ENCODE assay signal across 8 mouse cellular contexts in genomic region chrX:142226542-142226941, GRCm38 (mm10). TPM values are rescaled to one million over a fixed set of nuclear protein-coding genes. Genes with fewer than 3 reads are reported as not detected.
DNase-seq lines count a peak whose midpoint lies in the region; ATAC-seq and TF ChIP-seq lines count a peak whose summit lies in the region.

Gene Nxt2 (plus strand): TSS chrX:142226770.

- intact Hi-C loops in left cerebral cortex, postnatal 10 days (cut with DNase I): no loop called here

- H3K27me3 ChIP-seq in erythroblast, embryonic 14.5 days (ENCODE audit: control insufficient read depth): no peaks in the 10 kb centered on the region
- H3K27me3 ChIP-seq in testis, adult 2 months (ENCODE audit: control insufficient read depth, insufficient read depth, low read length): no peaks in the 10 kb centered on the region

- DNase-seq in testis, postnatal 10 days (ENCODE audit: low spot score): no peak
- no peak for DNase-seq in left cerebral cortex, postnatal 10 days (ENCODE audit: extremely low spot score in 1 of 2, low spot score in 2 of 2)
- no peak for DNase-seq in cerebellum, postnatal 4 days (ENCODE audit: low spot score in 2 of 2)
- DNase-seq in thymus, postnatal 25 days: no peak

- H3K9me3 ChIP-seq in erythroblast, embryonic 14.5 days (ENCODE audit: control insufficient read depth, low read length): no peaks in the 10 kb centered on the region

- TF ChIP-seq POLR2A in testis, adult 2 months (IDR thresholded peaks at IDR 0.05; ENCODE audit: control insufficient read depth, low read depth, low read length): no peak

- H3K4me3 ChIP-seq in erythroblast, embryonic 14.5 days (replicated peaks): peak within 1 kb of the TSS; percentile 79
- H3K4me3 ChIP-seq in testis, adult 2 months (ENCODE audit: control insufficient read depth, low read depth, low read length): peak within 1 kb of the TSS; percentile 92

- no peaks in the 10 kb centered on the region; the same call in 1 of the 2 replicates for H3K4me1 ChIP-seq in erythroblast, embryonic 14.5 days (ENCODE audit: control insufficient read depth)
- no peaks in the 10 kb centered on the region for H3K4me1 ChIP-seq in testis, adult 2 months (ENCODE audit: control insufficient read depth, insufficient read depth, low read length)

- peak within 1 kb of the TSS; percentile 93 for H3K27ac ChIP-seq in testis, adult 2 months (ENCODE audit: control insufficient read depth, insufficient read depth, low read depth, low read length)

- ATAC-seq in erythroblast, adult 5-6 weeks (replicated peaks; ENCODE audit: low FRiP score, poor library complexity, severe bottlenecking): no peak
- no peak for ATAC-seq in monocyte, adult 5-6 weeks (replicated peaks; ENCODE audit: insufficient number of reproducible peaks, low FRiP score, low TSS enrichment, poor library complexity, severe bottlenecking)

- H3K36me3 ChIP-seq in erythroblast, embryonic 14.5 days (ENCODE audit: control insufficient read depth): no peaks in the 10 kb centered on the region
- H3K36me3 ChIP-seq in testis, adult 2 months (ENCODE audit: control insufficient read depth, insufficient read depth, low read length): no peaks in the 10 kb centered on the region

- TF ChIP-seq CTCF in testis, adult 2 months (IDR thresholded peaks at IDR 0.05; ENCODE audit: control insufficient read depth, insufficient read depth, insufficient replicate concordance, low read depth, low read length): no peak

RNA-seq across cellular contexts. Expression of gene Nxt2, which starts in this region (rescaled TPM):
- 0.03 TPM in 1 of 2 replicates, not detected in the other for polyA plus RNA-seq in erythroblast, embryonic 14.5 days (2012)
- 7.5 and 7.9 TPM in 2 replicates for total RNA-seq in erythroblast, adult 5-6 weeks (2015; ENCODE audit: low replicate concordance)
- 3.6 and 4.5 TPM in 2 replicates for total RNA-seq in erythroblast, adult 5-6 weeks (2017; ENCODE audit: low replicate concordance)
- 1.3 and 1.8 TPM in 2 replicates for polyA plus RNA-seq in testis, adult 2 months (2012; rRNA removed)
- total RNA-seq in left cerebral cortex, postnatal 10 days (2021): 10 to 100 TPM; 17.4 to 18.2 TPM
- 21.7 to 28.6 TPM (median 25.7 TPM) in 3 replicates for total RNA-seq in monocyte, adult 5-6 weeks (2017)
